Mouse (Mus musculus) megakaryocyte-erythroid progenitor cell, adult 5 weeks (primary cell): Measurements from ENCODE around the gene H2afz. TPM values are rescaled to one million over a fixed set of nuclear protein-coding genes. Genes with fewer than 3 reads are reported as not detected.

Source experiments
- polyA plus RNA-seq: library from polyadenylated mRNA; stranded (reverse); fragments of >175 nt; gene quantifications from 2 replicates; pipeline ENCODE4 v1.2.3, GENCODE M21; 2012

H2afz gene
- 2,416 and 2,588 TPM in 2 replicates for polyA plus RNA-seq

GRCm38 (mm10) chr3:137864124-137864987 is at the start of gene H2afz:
Gene H2afz, plus strand, starts transcription at chr3:137864487.

GRCm38 (mm10) chr3:137867437-137868093 is 3.3 kb downstream of the H2afz start, which contains the start of gene Dnajb14:
Gene Dnajb14, plus strand, starts transcription at chr3:137867675.

Other genes starting within 250 kb of the H2afz start
- gene Ddit4l, start 242.9 kb upstream of the H2afz start, polyA plus RNA-seq = 0.05 TPM in 1 of 2 replicates, not detected in the other
- not detected in 2 replicates for gene Gm21962, start 193.0 kb upstream of the H2afz start, polyA plus RNA-seq
- gene Dnajb14, start 3.2 kb downstream of the H2afz start, polyA plus RNA-seq = 1.4 and 1.6 TPM in 2 replicates
- 18.2 and 19.3 TPM in 2 replicates for gene Lamtor3, start 54.0 kb downstream of the H2afz start, polyA plus RNA-seq
- 18.8 and 31.8 TPM in 2 replicates for gene Dapp1, start 117.1 kb downstream of the H2afz start, polyA plus RNA-seq
- 0.03 and 0.05 TPM in 2 replicates for gene 1110002E22Rik, start 200.6 kb downstream of the H2afz start, polyA plus RNA-seq
- not detected in 2 replicates for gene Gm5105, start 202.9 kb downstream of the H2afz start, polyA plus RNA-seq